Mouse (Mus musculus) cerebellum, adult 2 months (tissue): ENCODE measurements around the gene Smarce1.

Experiments used
- CTCF ChIP-seq: fragments of 200-500 bp; IDR thresholded peaks from 2 replicates; pipeline ENCODE4 v1.5.1; 2011; ENCODE audit warnings: low read depth, mild to moderate bottlenecking, control low read depth, low read length, moderate library complexity, borderline replicate concordance; ENCODE audit not compliant: insufficient read depth
- POLR2A ChIP-seq: fragments of 200-500 bp; IDR thresholded peaks from 2 replicates; pipeline ENCODE4 v1.6.1; 2011; ENCODE audit warnings: low read length, control low read depth, borderline replicate concordance; ENCODE audit not compliant: insufficient read depth

- TF ChIP-seq CTCF (no peak), POLR2A (no peak)
These were observed 11.2 kb upstream of the Smarce1 start for GRCm38 (mm10) chr11:99242056-99242455.
